Mouse (Mus musculus): Measurements from ENCODE around the gene Atg4d. TPM values are rescaled to one million over a fixed set of nuclear protein-coding genes. Genes with fewer than 3 reads are reported as not detected.
"Not testable (repeated sequence)": the region's sequence is repeated elsewhere in the genome, so short reads cannot be mapped to it uniquely, and the experiment has no call there.

Gene Atg4d
- polyA plus RNA-seq, 1 experiment: 40.3 TPM

GRCm38 (mm10) chr9:21314367-21315140 is 49.5 kb downstream of the Atg4d start:
- no peak overlapping the region for H3K27ac ChIP-seq (ENCODE audit: insufficient read depth, low read length)
- peaks cover 2% of the 10 kb centered on the region; the same call in 1 of the 2 replicates for H3K4me1 ChIP-seq (ENCODE audit: control insufficient read depth, insufficient read depth, low read length)
- H3K4me3 ChIP-seq (ENCODE audit: insufficient read depth, low read length): no peak overlapping the region
- TF ChIP-seq POLR2A (IDR thresholded peaks at IDR 0.05; ENCODE audit: extremely low read depth, insufficient read depth, low read length): no peak
- TF ChIP-seq CTCF (IDR thresholded peaks at IDR 0.05; ENCODE audit: extremely low read depth, insufficient read depth, low read length): no peak

- peaks cover 2% of the 10 kb centered on the region; the same call in 1 of the 2 replicates for H3K4me1 ChIP-seq (ENCODE audit: control insufficient read depth, insufficient read depth, low read length)
- H3K27ac ChIP-seq (ENCODE audit: insufficient read depth, low read length): no peak overlapping the region
- TF ChIP-seq CTCF (IDR thresholded peaks at IDR 0.05; ENCODE audit: extremely low read depth, insufficient read depth, low read length) (no peak), POLR2A (IDR thresholded peaks at IDR 0.05; ENCODE audit: extremely low read depth, insufficient read depth, low read length) (no peak)
- no peak overlapping the region for H3K4me3 ChIP-seq (ENCODE audit: insufficient read depth, low read length)
These were observed 50.3 kb downstream of the Atg4d start for GRCm38 (mm10) chr9:21315421-21315820.

- H3K4me3 ChIP-seq (ENCODE audit: insufficient read depth, low read length): no peak overlapping the region
- no peak overlapping the region for H3K27ac ChIP-seq (ENCODE audit: insufficient read depth, low read length)
- H3K4me1 ChIP-seq (ENCODE audit: control insufficient read depth, insufficient read depth, low read length): peaks cover 2% of the 10 kb centered on the region; the same call in 1 of the 2 replicates
- no peak for TF ChIP-seq POLR2A (IDR thresholded peaks at IDR 0.05; ENCODE audit: extremely low read depth, insufficient read depth, low read length)
- TF ChIP-seq CTCF (IDR thresholded peaks at IDR 0.05; ENCODE audit: extremely low read depth, insufficient read depth, low read length): no peak
These were observed 51.6 kb downstream of the Atg4d start for GRCm38 (mm10) chr9:21316696-21317095.

- TF ChIP-seq POLR2A (IDR thresholded peaks at IDR 0.05; ENCODE audit: extremely low read depth, insufficient read depth, low read length) (no peak), CTCF (IDR thresholded peaks at IDR 0.05; ENCODE audit: extremely low read depth, insufficient read depth, low read length) (no peak)
- no peaks in the 10 kb centered on the region for H3K4me1 ChIP-seq (ENCODE audit: control insufficient read depth, insufficient read depth, low read length)
These were observed 53.7 kb downstream of the Atg4d start for GRCm38 (mm10) chr9:21318792-21319191.

GRCm38 (mm10) chr9:21319503-21319902 is 54.4 kb downstream of the Atg4d start:
- H3K4me1 ChIP-seq (ENCODE audit: control insufficient read depth, insufficient read depth, low read length): no peaks in the 10 kb centered on the region
- no peak overlapping the region for H3K27ac ChIP-seq (ENCODE audit: insufficient read depth, low read length)
- TF ChIP-seq CTCF (IDR thresholded peaks at IDR 0.05; ENCODE audit: extremely low read depth, insufficient read depth, low read length) (no peak), POLR2A (IDR thresholded peaks at IDR 0.05; ENCODE audit: extremely low read depth, insufficient read depth, low read length) (no peak)
- H3K4me3 ChIP-seq (ENCODE audit: insufficient read depth, low read length): no peak overlapping the region

More at GRCm38 (mm10) chr9:21318792-21319191, 53.7 kb downstream of the Atg4d start:
- Histone ChIP-seq H3K27ac (ENCODE audit: insufficient read depth, low read length) (no peak overlapping the region), H3K4me3 (ENCODE audit: insufficient read depth, low read length) (no peak overlapping the region)

GRCm38 (mm10) chr9:21320280-21320618 is 55.2 kb downstream of the Atg4d start:
- Histone ChIP-seq H3K4me1 (ENCODE audit: control insufficient read depth, insufficient read depth, low read length) (no peaks in the 10 kb centered on the region), H3K27ac (ENCODE audit: insufficient read depth, low read length) (no peak overlapping the region), H3K4me3 (ENCODE audit: insufficient read depth, low read length) (peak overlapping the region; percentile 88)
- no peak for TF ChIP-seq CTCF (IDR thresholded peaks at IDR 0.05; ENCODE audit: extremely low read depth, insufficient read depth, low read length)

- peak within 1 kb of the TSS; percentile 20; the same call in 1 of the 2 replicates for H3K27ac ChIP-seq (ENCODE audit: insufficient read depth, low read length)
- peak within 1 kb of the TSS; percentile 88 for H3K4me3 ChIP-seq (ENCODE audit: insufficient read depth, low read length)
- TF ChIP-seq CTCF (IDR thresholded peaks at IDR 0.05; ENCODE audit: extremely low read depth, insufficient read depth, low read length): no peak
- peak; percentile 56; the same call in 1 of the 2 replicates for TF ChIP-seq POLR2A (IDR thresholded peaks at IDR 0.05; ENCODE audit: extremely low read depth, insufficient read depth, low read length)
- no peaks in the 10 kb centered on the region for H3K4me1 ChIP-seq (ENCODE audit: control insufficient read depth, insufficient read depth, low read length)
These were observed 55.8 kb downstream of the Atg4d start, which contains the start of gene Slc44a2 for GRCm38 (mm10) chr9:21320619-21321512. Gene Slc44a2 (plus strand): TSS chr9:21320698.

GRCm38 (mm10) chr9:21321513-21321835 is 56.4 kb downstream of the Atg4d start:
- Histone ChIP-seq H3K4me3 (ENCODE audit: insufficient read depth, low read length) (peak overlapping the region; percentile 88), H3K4me1 (ENCODE audit: control insufficient read depth, insufficient read depth, low read length) (no peaks in the 10 kb centered on the region), H3K27ac (ENCODE audit: insufficient read depth, low read length) (no peak overlapping the region)
- TF ChIP-seq POLR2A (IDR thresholded peaks at IDR 0.05; ENCODE audit: extremely low read depth, insufficient read depth, low read length) (no peak), CTCF (IDR thresholded peaks at IDR 0.05; ENCODE audit: extremely low read depth, insufficient read depth, low read length) (no peak)

GRCm38 (mm10) chr9:21322211-21322916 is 57.3 kb downstream of the Atg4d start:
- no peak for TF ChIP-seq POLR2A (IDR thresholded peaks at IDR 0.05; ENCODE audit: extremely low read depth, insufficient read depth, low read length)
- TF ChIP-seq CTCF (IDR thresholded peaks at IDR 0.05; ENCODE audit: extremely low read depth, insufficient read depth, low read length): no peak
- Histone ChIP-seq H3K27ac (ENCODE audit: insufficient read depth, low read length) (no peak overlapping the region), H3K4me3 (ENCODE audit: insufficient read depth, low read length) (peak overlapping the region; percentile 88), H3K4me1 (ENCODE audit: control insufficient read depth, insufficient read depth, low read length) (no peaks in the 10 kb centered on the region)

- H3K27ac ChIP-seq (ENCODE audit: insufficient read depth, low read length); H3K4me1 ChIP-seq (ENCODE audit: control insufficient read depth, insufficient read depth, low read length): not testable (repeated sequence)
- peak overlapping the region; percentile 88; the same call in 1 of the 2 replicates for H3K4me3 ChIP-seq (ENCODE audit: insufficient read depth, low read length)
These were observed 57.8 kb downstream of the Atg4d start for GRCm38 (mm10) chr9:21322917-21323297.
